Mouse (Mus musculus) erythroblast, embryonic 14.5 days (primary cell): ENCODE measurements around the gene Herpud2.

Source experiments
- GATA1 ChIP-seq: IDR thresholded peaks from 2 replicates; pipeline ENCODE4 v1.6.1; 2012; ENCODE audit warnings: low read length, inconsistent platforms, mixed read lengths
- TAL1 ChIP-seq: IDR thresholded peaks from 3 replicates; pipeline ENCODE4 v1.6.1; 2012; ENCODE audit warnings: low read length, inconsistent platforms, mixed read lengths

GRCm38 (mm10) chr9:25185854-25186253 lies 34.2 kb upstream of the Herpud2 start:
- TF ChIP-seq GATA1, result no peak
- no peak for TF ChIP-seq TAL1
